Mouse (Mus musculus) cerebellum, adult 11-12 months (tissue): ENCODE data around the gene Mcpt4.
"Not testable (repeated sequence)": the region's sequence is repeated elsewhere in the genome, so short reads cannot be mapped to it uniquely, and the experiment has no call there.

Source experiments
- DNase-seq: peaks from one replicate; pipeline ENCODE4 v3.0.0; 2022

The Mcpt4 gene

DNA sequence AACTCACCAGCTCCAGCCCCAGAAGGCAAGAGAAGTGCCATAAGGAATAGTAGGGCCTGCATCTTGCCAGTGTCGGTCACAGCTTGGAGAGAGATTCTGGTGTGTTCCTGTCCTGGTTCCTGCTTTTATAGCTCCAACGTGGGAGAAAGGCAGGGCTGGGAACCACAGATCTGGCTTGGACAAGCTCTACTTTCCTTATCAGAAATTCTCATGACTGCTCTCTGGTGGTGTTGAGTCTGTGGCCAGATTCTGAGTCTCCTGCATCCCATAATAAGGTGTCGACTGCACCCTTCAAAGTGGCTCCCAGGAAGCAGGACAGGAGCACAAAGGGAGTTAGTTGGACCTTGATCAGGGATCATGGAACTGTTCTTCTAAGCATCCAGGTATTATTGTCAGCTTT is at the start of gene Mcpt4:
TSS of gene Mcpt4 (minus strand) at position 101 of the 400 bp plus-strand sequence.
- DNase-seq = not testable (repeated sequence)

DNA sequence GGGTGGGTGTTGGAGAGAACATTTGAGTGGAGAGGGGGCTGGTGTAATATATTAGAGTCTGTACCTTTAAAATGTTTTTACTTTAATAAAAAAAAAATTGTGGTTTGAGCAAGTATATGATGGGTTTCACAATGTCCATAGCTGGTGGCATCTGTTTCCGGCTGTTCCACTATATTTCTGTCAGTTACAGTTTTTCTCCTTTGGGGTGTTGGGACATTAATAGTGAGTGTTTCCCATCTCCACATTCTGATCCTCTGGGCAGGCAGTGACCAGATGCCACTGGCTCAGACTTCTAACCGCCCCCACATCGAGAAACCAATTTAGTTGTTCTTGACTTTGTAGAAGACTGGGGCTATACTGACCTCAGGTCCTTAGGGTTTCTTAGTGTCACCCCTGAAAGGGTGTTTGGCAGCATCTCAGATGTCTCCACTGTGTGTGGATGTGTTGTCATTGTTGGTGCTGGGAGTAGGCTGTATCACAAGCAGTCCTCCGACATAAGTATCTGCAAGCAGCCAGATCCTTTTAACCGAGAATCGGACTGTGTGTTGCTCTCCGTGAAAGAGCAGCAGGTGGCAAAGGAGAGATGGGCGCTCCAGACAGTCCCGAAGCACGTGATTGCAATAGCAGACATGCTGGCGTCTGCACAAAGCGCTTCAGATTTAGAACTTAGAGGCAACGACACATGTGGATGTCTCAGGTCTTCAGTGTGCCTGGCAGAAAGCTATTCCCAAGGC is 43.5 kb upstream of the Mcpt4 start:
- no peak for DNase-seq

DNA sequence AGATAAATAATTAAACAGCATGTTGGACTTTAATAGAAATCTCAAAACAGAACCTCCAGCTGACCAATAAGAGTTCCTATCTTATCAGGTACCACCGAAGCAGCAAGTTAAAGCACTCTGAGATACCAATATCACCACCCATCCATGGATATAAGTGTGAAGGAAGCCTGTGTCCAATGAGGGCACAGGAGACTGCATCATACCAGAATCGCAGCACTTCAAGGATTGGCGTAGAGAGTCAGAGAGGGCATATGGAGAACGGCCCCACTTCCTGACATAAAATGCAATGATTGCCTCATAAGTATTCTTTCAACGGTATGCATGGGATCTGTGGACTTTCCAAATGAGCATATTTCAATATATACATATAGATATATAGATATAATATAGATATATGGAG is 42.9 kb upstream of the Mcpt4 start:
- DNase-seq = no peak

DNA sequence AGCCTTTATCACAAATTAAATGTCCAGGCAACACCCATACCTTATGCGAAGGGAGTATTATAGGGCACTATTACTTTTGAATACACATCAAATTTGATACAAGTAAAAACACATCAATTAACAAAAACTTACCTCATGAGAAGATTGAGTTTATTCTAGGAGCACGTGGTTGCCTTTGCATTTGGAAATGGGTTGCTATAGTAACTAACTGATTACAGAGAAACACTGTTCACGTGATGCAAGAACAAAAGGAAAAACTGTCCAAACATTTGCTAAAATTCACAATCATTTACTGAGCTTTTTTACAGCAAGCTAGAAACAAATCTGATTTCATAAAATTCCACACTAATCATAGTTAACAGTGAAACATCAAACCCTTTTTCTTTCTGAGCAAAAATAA is 41.3 kb upstream of the Mcpt4 start:
- DNase-seq = no peak

DNA sequence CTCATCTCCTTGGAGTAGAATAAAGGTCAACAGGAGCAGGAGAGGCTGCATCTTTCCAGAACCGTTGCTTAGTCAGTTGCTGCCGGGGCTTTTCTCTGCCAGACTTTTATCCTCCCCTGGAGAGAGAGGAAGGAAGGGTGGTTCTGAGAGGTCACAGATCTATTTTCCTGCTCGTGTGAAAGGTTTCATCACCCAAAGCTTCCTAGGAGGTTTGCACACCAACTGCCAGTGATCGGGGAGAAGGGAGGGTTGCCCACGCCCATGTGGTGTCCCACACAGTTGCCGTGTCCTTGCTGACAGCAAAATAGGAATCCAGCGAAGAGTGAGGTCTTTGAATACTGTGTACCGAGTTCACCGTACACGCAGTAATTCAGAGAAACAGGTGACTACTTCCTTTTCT is 40.3 kb upstream of the Mcpt4 start, which contains the start of gene Ctsg:
TSS of gene Ctsg (minus strand) at position 189 of the 400 bp plus-strand sequence.
- DNase-seq = no peak

DNA sequence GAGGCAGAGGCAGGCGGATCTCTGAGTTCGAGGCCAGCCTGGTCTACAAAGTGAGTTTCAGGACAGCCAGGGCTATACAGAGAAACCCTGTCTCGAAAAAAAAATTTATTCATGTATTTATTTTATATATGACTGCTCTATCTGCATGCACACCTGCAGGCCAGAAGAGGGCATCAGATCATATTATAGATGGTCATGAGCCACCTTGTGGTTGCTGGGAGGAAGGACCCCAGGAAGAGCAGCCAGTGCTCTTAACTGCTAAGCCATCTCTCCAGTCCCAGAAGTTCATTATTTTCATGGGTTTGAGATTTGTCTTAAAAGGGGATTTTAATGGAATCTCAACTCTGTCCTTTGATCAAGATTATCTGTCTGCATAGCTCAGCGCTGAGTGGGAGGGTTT is 36.8 kb upstream of the Mcpt4 start:
- no peak for DNase-seq

DNA sequence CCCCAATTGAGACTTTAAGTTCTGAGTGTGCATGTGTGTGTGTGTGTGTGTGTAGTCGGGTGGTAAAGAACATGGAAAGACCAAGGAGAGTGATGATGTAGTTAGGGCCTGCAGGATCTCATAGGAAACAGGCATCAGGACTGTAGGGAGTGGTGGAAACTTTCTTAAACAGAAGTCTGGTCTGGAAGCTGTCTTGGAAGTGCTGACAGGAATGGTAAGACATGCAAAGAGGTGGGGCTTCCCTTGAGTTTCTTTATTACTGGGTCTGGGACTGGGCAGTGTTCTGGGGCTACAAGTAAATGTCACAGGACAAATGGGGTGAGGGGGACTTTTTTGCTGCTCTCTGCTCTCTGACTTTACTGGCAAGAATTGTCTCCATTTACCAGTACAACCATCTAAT is 35.5 kb upstream of the Mcpt4 start:
- DNase-seq = no peak

DNA sequence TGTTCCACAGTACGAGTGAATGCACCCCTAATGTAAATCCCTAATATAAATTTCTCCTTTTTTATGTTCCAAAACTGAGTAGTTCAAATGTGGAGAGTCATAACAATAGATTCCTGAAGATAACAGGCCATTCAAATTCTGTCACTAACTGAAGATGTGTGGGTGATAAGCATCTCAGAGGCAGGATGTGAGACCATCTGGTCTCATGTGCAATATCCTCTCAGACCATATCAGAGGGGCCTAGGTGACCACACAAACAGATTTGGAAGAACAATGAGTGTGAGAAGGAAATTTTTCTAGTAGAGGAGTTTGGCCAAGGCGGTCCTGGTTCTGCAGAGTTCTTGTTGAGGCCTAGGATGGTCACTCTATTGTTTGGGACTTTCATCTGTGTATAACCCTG is 31.2 kb upstream of the Mcpt4 start:
- DNase-seq = no peak

DNA sequence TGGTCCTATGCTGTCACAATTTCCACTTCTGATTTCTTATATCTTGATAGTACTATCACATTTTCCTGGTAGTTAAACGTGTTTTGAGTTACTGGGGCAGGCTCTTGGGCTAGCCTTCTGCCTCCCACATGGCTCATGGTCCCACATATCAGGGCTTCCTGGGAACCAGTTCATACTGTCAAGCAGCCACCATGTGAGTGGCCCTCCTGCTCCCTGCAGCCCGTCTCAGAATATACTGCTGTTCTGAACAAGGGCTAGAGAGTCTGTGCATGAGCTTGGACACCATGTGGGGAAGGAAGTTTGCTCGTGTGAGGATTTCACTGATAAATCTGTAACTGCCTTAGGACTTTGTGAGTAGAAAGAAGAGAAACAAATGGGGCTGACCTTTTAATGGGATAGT is 24.6 kb upstream of the Mcpt4 start:
- DNase-seq = no peak

DNA sequence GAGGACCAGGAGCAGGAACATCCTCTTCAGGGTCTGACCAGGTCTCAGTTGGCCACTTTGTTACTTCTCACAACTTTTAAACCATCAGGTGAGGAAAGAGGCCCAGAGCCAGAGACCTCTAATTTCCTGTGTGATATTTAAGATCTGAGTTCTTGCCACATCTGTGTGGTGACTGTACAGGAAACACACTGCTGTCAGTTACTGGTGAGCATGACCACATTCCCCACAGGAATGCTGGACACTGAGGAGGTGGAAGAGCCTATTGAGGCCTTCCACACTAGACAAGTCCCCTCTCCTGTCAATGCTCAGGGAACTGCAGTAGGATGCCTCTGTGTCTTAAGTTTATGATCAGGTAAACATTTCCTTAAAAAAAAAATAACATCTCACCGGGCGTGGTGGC is 23.1 kb upstream of the Mcpt4 start, which contains the start of gene Mcpt8:
TSS of gene Mcpt8 (minus strand) at position 107 of the 400 bp plus-strand sequence.
- no peak for DNase-seq

DNA sequence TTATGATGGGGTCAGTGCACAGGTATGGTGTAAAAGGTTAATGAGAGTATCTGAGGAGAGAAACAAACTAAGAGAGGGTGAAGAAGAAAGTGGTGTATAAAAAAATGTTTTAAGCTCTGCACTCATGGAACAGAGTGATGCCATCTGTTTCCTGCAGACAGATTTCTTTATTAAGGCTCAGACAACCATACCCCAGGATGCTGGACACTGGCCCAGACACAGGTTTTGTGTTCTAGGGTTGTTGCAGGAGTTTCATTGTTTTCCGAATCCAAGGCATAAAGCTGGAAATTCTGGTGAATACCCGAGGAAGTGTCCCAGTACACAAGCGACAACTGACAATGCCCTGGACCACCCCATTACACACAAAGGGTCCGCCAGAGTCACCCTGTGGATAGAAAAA is 19.9 kb upstream of the Mcpt4 start:
- peak; percentile 27 for DNase-seq

DNA sequence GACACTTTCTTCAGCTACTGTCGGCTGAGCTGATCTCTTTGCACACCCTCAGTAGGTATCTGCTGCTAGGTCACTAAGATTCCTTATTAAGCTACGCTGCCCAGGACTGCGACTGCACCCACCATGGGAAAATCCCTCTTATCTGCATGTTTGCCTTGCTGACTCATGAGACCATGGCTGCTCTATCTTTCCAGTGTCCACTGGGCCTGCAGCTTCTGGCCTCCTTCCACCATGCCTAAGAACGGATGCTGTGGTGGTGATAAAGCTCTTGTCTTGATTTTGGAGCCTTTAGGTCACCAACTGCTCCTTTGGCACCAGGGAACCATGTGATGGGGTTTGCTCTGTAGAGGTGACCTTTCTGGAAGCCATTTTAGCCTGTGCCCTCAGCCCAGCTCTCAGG is 4.4 kb downstream of the Mcpt4 start:
- DNase-seq = no peak

DNA sequence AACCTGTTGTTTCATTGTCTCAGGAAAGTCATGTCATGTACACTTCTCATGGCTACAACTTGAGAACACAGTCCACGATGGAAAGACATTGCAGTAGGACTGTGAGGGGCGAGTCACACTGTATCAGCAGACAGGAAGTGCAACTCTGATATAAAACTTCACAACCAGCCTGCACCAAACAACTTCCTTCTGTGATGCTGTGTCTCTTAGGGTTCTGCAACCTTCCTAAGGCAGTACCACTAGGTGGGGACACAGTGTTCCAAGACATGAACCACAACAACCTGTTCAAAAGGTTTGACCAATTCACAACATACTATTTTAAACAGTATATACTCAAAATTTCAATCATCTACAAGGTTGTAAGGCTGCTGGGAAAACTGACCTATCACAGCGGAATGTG is 6.7 kb downstream of the Mcpt4 start:
- DNase-seq = no peak

DNA sequence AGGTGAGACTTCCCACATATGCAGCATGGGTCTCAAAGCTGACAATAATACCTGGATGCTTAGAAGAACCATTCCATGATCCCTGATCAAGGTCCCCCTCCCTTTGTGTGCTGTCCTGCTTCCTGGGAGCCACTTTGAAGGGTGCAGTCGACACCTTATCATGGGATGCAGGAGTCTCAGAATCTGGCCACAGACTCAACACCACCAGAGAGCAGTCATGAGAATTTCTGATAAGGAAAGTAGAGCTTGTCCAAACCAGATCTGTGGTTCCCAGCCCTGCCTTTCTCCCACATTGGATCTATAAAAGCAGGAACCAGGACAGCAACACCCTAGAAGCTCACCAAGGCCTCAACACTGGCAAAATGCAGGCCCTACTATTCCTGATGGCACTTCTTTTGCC is 20.3 kb downstream of the Mcpt4 start, which contains the start of gene Mcpt2:
TSS of gene Mcpt2 (plus strand) at position 250 of the 400 bp plus-strand sequence.
- not testable (repeated sequence) for DNase-seq

DNA sequence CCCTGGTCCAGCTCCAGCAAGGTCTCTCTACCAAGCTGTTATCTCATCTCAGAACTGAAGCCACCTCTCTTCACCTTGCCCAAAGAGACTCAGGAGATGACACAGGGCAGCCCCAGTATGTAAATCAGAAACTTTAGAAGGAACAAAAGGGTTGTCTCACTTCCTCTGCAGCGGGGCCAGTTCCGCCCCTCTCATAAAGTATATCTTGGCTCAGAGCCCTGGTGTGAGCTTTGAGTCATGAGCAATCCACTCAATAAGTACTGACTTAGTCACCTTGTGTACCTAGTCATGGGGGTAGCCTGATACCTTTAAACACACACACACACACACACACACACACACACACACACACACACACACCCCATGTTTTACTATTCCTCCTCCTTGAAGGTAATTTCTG is 27.7 kb downstream of the Mcpt4 start:
- DNase-seq = no peak

DNA sequence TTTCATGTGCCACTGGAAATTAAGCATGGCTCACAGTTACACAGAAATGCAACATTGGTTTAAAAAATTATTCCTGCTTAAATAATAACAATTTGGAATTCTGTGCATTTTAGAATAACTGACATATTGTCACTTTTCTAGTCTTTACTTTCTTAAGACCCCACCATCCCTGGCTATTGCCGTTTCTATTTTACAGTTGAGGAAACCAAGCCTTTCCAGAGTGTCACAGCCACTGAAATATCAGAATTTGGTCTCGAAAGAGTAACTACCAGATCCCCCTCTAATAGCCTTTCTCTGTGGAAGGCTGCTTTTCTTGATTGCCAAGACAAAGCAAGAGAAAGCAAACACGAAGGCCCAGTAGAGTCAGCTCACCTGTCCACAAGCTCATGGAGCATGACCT is 31.7 kb downstream of the Mcpt4 start, which contains the start of gene Mcpt9:
TSS of gene Mcpt9 (minus strand) at position 101 of the 400 bp plus-strand sequence.
- not testable (repeated sequence) for DNase-seq

DNA sequence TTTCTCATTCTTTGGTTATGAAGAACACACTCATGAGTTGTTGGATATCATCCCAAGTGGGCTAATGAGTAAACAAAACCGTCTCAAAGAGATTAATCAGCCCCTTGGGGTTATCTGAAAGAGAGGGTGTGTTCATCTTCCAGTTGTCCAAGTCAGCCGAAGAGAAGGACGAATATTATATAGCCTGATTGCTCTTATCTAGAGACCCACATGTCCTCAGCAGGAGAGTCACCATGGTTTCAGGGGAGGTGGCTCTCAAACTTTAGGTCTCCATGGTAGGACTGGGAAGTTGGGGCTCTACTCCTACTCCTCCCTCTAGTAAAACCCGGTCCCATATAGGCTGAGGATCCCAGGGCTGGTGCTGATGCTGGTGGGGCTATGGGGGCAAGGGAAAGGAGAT is 40.8 kb downstream of the Mcpt4 start:
- DNase-seq = not testable (repeated sequence)

DNA sequence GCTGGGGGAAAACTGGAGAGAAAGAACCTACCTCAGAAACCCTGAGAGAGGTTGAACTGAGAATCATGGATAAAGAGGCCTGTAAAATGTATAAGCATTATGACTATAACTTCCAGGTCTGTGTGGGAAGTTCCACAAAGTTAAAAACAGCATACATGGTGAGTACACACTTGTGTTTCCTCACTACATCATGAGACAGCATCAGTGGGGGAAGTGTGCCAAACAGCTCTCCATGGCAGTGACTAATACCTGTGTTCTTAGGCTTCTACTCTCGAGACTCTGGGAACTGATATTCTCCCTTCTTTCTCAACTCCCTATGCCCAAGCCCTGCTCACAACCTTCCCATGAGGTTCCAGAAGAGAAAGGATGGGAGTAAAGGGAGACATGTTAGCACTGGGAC is 42.7 kb downstream of the Mcpt4 start:
- DNase-seq = no peak

DNA sequence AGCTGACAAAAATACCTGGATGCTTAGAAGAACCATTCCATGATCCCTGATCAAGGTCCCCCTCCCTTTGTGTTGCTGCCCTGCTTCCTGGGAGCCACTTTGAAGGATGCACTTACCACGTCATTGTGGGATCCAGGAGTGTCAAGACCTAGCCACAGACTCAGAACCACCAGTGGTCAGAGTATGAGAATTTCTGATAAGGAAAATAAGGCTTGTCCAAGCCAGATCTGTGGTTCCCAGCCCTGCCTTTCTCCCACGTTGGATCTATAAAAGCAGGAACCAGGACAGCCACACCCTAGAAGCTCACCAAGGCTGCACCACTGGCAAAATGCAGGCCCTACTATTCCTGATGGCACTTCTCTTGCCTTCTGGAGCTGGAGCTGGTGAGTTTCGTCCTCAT is 44.4 kb downstream of the Mcpt4 start, which contains the start of gene Mcpt1:
TSS of gene Mcpt1 (plus strand) at position 301 of the 400 bp plus-strand sequence.
- DNase-seq = not testable (repeated sequence)

DNA sequence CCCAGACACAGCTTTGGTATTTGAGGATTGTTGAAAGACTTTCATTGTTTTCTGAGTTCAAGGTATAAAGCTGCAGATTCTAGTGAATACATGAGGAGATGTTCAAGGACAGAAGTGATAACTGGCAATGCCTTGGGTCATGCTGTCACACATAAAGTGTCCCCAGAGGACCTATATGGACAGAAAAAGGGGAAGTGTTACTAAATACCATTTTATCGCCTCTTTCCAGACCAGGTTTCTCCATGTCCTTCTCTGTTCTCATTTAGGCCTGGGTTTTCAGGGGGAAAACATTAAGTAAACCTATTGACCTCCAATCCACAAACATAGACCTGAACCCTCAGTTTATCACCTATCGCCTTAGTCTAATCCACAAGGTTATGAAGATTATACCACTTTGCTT is 48.2 kb downstream of the Mcpt4 start:
- DNase-seq = no peak

DNA sequence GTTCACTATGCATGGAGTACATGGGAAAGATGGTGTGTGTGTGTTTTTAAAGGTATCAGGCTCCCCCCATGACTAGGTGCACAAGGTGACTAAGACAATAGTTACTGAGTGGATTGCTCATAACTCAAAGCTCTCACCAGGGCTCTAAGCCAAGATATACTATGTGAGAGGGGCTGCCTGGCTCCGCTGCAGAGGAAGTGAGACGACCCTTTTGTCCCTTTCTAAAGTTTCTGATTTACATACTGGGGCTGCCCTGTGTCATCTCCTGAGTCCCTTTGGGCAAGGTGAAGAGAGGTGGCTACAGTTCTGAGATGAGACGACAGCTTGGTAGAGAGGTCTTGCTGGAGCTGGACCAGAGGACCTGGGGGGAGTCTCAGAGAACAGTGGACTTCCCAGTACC is 49.0 kb downstream of the Mcpt4 start:
- no peak for DNase-seq
